Mouse (Mus musculus) lung, postnatal 0 days (tissue): Measurements from ENCODE around the gene Tspan5. TPM values are rescaled to one million over a fixed set of nuclear protein-coding genes. Genes with fewer than 3 reads are reported as not detected.
A peak's percentile ranks its signal among the peaks of the same experiment; 100 is the strongest.

ENCODE experiments used
- ATAC-seq: fragments of 200-750 bp; cut with Nextera tagmentation; 2 replicates; pipeline ENCODE4 v1.8.0; 2017; ENCODE audit warnings: moderate library complexity
- DNase-seq: peaks from one replicate; pipeline ENCODE4 v3.0.0-alpha.2; 2016; ENCODE audit warnings: low spot score
- H3K27ac ChIP-seq: fragments of 300-500 bp; sonication (generic); 2 replicates; pipeline ENCODE4 v1.5.1; 2014; ENCODE audit warnings: antibody characterized with exemption, mild to moderate bottlenecking, low read length, mixed read lengths
- H3K27me3 ChIP-seq: fragments of 300-500 bp; sonication (generic); replicated peaks from 2 replicates; pipeline ENCODE4 v1.6.1; 2014; ENCODE audit warnings: low read length, mixed read lengths; ENCODE audit not compliant: insufficient read depth
- H3K36me3 ChIP-seq: fragments of 300-500 bp; sonication (generic); 2 replicates; pipeline ENCODE4 v1.6.1; 2014; ENCODE audit warnings: low read length, mixed read lengths; ENCODE audit not compliant: insufficient read depth
- H3K4me1 ChIP-seq: fragments of 300-500 bp; sonication (generic); 2 replicates; pipeline ENCODE4 v1.6.1; 2014; ENCODE audit warnings: antibody characterized with exemption, low read depth, low read length, mixed read lengths; ENCODE audit not compliant: insufficient read depth
- H3K4me2 ChIP-seq: fragments of 300-500 bp; sonication (generic); replicated peaks from 2 replicates; pipeline ENCODE4 v1.6.1; 2014; ENCODE audit warnings: low read depth, mild to moderate bottlenecking, low read length, moderate library complexity, mixed read lengths
- H3K4me3 ChIP-seq: fragments of 300-500 bp; sonication (generic); 2 replicates; pipeline ENCODE4 v1.5.1; 2014; ENCODE audit warnings: low read depth, low read length
- H3K9ac ChIP-seq: fragments of 300-500 bp; sonication (generic); replicated peaks from 2 replicates; pipeline ENCODE4 v1.6.1; 2014; ENCODE audit warnings: low read depth, mild to moderate bottlenecking
- H3K9me3 ChIP-seq: fragments of 300-500 bp; sonication (generic); 2 replicates; pipeline ENCODE4 v1.6.1; 2016; ENCODE audit warnings: low read length, mixed read lengths
- CTCF ChIP-seq: IDR thresholded peaks from 2 replicates; pipeline ENCODE4 v1.5.1; 2016; ENCODE audit warnings: antibody characterized with exemption, mild to moderate bottlenecking
- EP300 ChIP-seq: IDR thresholded peaks from 2 replicates; pipeline ENCODE4 v1.6.1; 2016; ENCODE audit warnings: antibody characterized with exemption, mild to moderate bottlenecking, control low read depth
- WGBS: fragments of 180-500 bp; shearing (Covaris S2); extraction: QIAGEN DNeasy Blood & Tissue Kit; methylation state at CpG from one replicate; pipeline ENCODE4 v1.1.7; 2014; 5-methylcytosine and 5-hydroxymethylcytosine counted together
- polyA plus RNA-seq: library from polyadenylated mRNA; unstranded; fragments of >200 nt; fragmentation: Nextera tagmentation; extraction: Ambion mirVana; gene quantifications from 2 replicates; pipeline ENCODE4 v1.2.1, GENCODE M21; 2015

Gene Tspan5
- polyA plus RNA-seq, 1 experiment from 2014 or later = 33.0 TPM

- peak; percentile 14 for DNase-seq
- no peak overlapping the region for H3K9ac ChIP-seq
- no peak overlapping the region for H3K27ac ChIP-seq
- H3K9me3 ChIP-seq = no peaks in the 10 kb centered on the region
- peak; percentile 21 for ATAC-seq
- no peaks in the 10 kb centered on the region for H3K27me3 ChIP-seq
- H3K36me3 ChIP-seq = no peaks in the 10 kb centered on the region
- H3K4me3 ChIP-seq = no peak overlapping the region
- H3K4me1 ChIP-seq = no peaks in the 10 kb centered on the region
- H3K4me2 ChIP-seq = no peak overlapping the region
- TF ChIP-seq EP300 = no peak
- no peak for TF ChIP-seq CTCF
- WGBS = 62% methylated on average over 4 of the region's 4 CpGs
These were observed 175.0 kb downstream of the Tspan5 start for GRCm38 (mm10) chr3:138917016-138917415.

- Histone ChIP-seq H3K27me3 (no peaks in the 10 kb centered on the region), H3K4me2 (no peak overlapping the region), H3K36me3 (no peaks in the 10 kb centered on the region), H3K27ac (no peak overlapping the region), H3K9ac (no peak overlapping the region), H3K4me1 (no peaks in the 10 kb centered on the region), H3K9me3 (no peaks in the 10 kb centered on the region), H3K4me3 (no peak overlapping the region)
- TF ChIP-seq CTCF (no peak), EP300 (no peak)
- 53% methylated on average over 4 of the region's 4 CpGs for WGBS
- DNase-seq (no peak), ATAC-seq (no peak)
These were observed 176.2 kb downstream of the Tspan5 start for GRCm38 (mm10) chr3:138918241-138918640.

GRCm38 (mm10) chr3:138926161-138926560 lies 184.2 kb downstream of the Tspan5 start:
- Histone ChIP-seq H3K36me3 (0 out of 2 replicates have a peak, but pooled peaks cover 10% of the 10 kb centered on the region), H3K27ac (no peak overlapping the region), H3K4me3 (no peak overlapping the region), H3K4me2 (no peak overlapping the region), H3K4me1 (no peaks in the 10 kb centered on the region), H3K27me3 (no peaks in the 10 kb centered on the region), H3K9ac (no peak overlapping the region), H3K9me3 (no peaks in the 10 kb centered on the region)
- ATAC-seq (no peak), DNase-seq (no peak)
- 90% methylated on average over 8 of the region's 8 CpGs for WGBS
- no peak for TF ChIP-seq CTCF
- TF ChIP-seq EP300 = no peak

GRCm38 (mm10) chr3:138927437-138927836 lies 185.4 kb downstream of the Tspan5 start:
- 0 out of 2 replicates have a peak, but pooled peaks cover 10% of the 10 kb centered on the region for H3K36me3 ChIP-seq
- WGBS = 94% methylated on average over 4 of the region's 4 CpGs
- no peak for ATAC-seq

GRCm38 (mm10) chr3:138936780-138937179 lies 194.8 kb downstream of the Tspan5 start:
- no peak for TF ChIP-seq EP300
- no peak for TF ChIP-seq CTCF
- Histone ChIP-seq H3K4me2 (no peak overlapping the region), H3K9ac (no peak overlapping the region), H3K27ac (no peak overlapping the region), H3K4me3 (no peak overlapping the region), H3K9me3 (no peaks in the 10 kb centered on the region), H3K4me1 (no peaks in the 10 kb centered on the region), H3K36me3 (peaks cover 16% of the 10 kb centered on the region; the same call in 1 of the 2 replicates), H3K27me3 (no peaks in the 10 kb centered on the region)
- DNase-seq (no peak), ATAC-seq (no peak)
- WGBS = 71% methylated on average over 8 of the region's 8 CpGs

More at GRCm38 (mm10) chr3:138927437-138927836, 185.4 kb downstream of the Tspan5 start:
- DNase-seq = no peak
- Histone ChIP-seq H3K9ac (no peak overlapping the region), H3K4me2 (no peak overlapping the region), H3K27ac (no peak overlapping the region), H3K4me3 (no peak overlapping the region), H3K27me3 (no peaks in the 10 kb centered on the region), H3K4me1 (no peaks in the 10 kb centered on the region), H3K9me3 (no peaks in the 10 kb centered on the region)
- no peak for TF ChIP-seq EP300
- no peak for TF ChIP-seq CTCF

- Histone ChIP-seq H3K27me3 (no peaks in the 10 kb centered on the region), H3K9me3 (no peaks in the 10 kb centered on the region), H3K4me2 (no peak overlapping the region), H3K36me3 (peaks cover 16% of the 10 kb centered on the region; the same call in 1 of the 2 replicates), H3K27ac (no peak overlapping the region), H3K9ac (no peak overlapping the region), H3K4me3 (no peak overlapping the region), H3K4me1 (no peaks in the 10 kb centered on the region)
- TF ChIP-seq CTCF (no peak), EP300 (no peak)
- DNase-seq = no peak
- 92% methylated on average over 10 of the region's 10 CpGs for WGBS
- ATAC-seq = no peak
These were observed 195.2 kb downstream of the Tspan5 start for GRCm38 (mm10) chr3:138937241-138937640.

- Histone ChIP-seq H3K9ac (no peak overlapping the region), H3K36me3 (peaks cover 30% of the 10 kb centered on the region)
- DNase-seq = no peak
These were observed 199.6 kb downstream of the Tspan5 start for GRCm38 (mm10) chr3:138941604-138942003.

More at GRCm38 (mm10) chr3:138941604-138942003, 199.6 kb downstream of the Tspan5 start:
- TF ChIP-seq CTCF (no peak), EP300 (no peak)
- 70% methylated on average over 9 of the region's 9 CpGs for WGBS
- H3K27ac ChIP-seq = no peak overlapping the region
- no peaks in the 10 kb centered on the region for H3K9me3 ChIP-seq
- no peaks in the 10 kb centered on the region for H3K4me1 ChIP-seq
- no peak overlapping the region for H3K4me3 ChIP-seq
- H3K4me2 ChIP-seq = no peak overlapping the region
- no peak for ATAC-seq
- no peaks in the 10 kb centered on the region for H3K27me3 ChIP-seq
